Mouse (Mus musculus) erythroblast, embryonic 14.5 days (primary cell): ENCODE measurements around the gene Utp11. TPM values are rescaled to one million over a fixed set of nuclear protein-coding genes. Genes with fewer than 3 reads are reported as not detected.

Experiments
- H3K27me3 ChIP-seq: 2 replicates; pipeline ENCODE4 v1.6.1; 2012; ENCODE audit warnings: inconsistent platforms; ENCODE audit not compliant: control insufficient read depth
- H3K36me3 ChIP-seq: 2 replicates; pipeline ENCODE4 v1.6.1; 2012; ENCODE audit warnings: mild to moderate bottlenecking, inconsistent platforms; ENCODE audit not compliant: control insufficient read depth
- H3K4me1 ChIP-seq: 2 replicates; pipeline ENCODE4 v1.6.1; 2012; ENCODE audit warnings: inconsistent platforms; ENCODE audit not compliant: control insufficient read depth
- H3K4me3 ChIP-seq: replicated peaks from 2 replicates; pipeline ENCODE3; 2012; ENCODE audit warnings: moderate library complexity, mild to moderate bottlenecking, inconsistent platforms
- H3K9me3 ChIP-seq: 2 replicates; pipeline ENCODE4 v1.6.1; 2012; ENCODE audit warnings: low read length, inconsistent platforms, mixed read lengths; ENCODE audit not compliant: control insufficient read depth
- GATA1 ChIP-seq: IDR thresholded peaks from 2 replicates; pipeline ENCODE4 v1.6.1; 2012; ENCODE audit warnings: low read length, inconsistent platforms, mixed read lengths
- TAL1 ChIP-seq: IDR thresholded peaks from 3 replicates; pipeline ENCODE4 v1.6.1; 2012; ENCODE audit warnings: low read length, inconsistent platforms, mixed read lengths
- polyA plus RNA-seq: library from polyadenylated mRNA; stranded (reverse); fragments of >175 nt; gene quantifications from 2 replicates; pipeline ENCODE4 v1.2.3, GENCODE M21; 2012

Gene Utp11
- polyA plus RNA-seq, 1 experiment = 0.50 TPM

DNA sequence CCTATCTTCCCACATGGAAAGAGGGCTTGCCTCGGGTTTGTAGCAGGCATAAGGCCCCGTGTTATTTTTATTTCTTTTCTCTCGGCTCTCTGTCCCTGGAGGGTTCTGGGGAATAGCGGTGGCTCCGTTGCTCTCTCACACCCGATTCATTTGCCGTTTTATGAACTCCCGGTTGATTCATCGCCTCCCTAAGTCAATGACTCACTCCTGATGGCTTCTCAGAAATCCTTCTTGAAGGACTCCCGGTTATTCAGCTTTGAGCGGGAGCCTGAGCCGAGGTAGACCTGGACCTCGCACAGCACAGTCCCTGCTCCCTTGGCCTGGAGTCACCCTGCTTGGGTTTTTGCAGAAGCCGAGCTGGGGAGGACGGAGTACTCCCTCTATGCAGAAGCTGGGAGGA lies 28.8 kb downstream of the Utp11 start:
- TF ChIP-seq GATA1 = no peak
- TF ChIP-seq TAL1 = no peak
- Histone ChIP-seq H3K27me3 (peaks cover 88% of the 10 kb centered on the region), H3K4me1 (no peaks in the 10 kb centered on the region), H3K36me3 (no peaks in the 10 kb centered on the region), H3K9me3 (peaks cover 2% of the 10 kb centered on the region; the same call in 1 of the 2 replicates), H3K4me3 (no peak overlapping the region)

DNA sequence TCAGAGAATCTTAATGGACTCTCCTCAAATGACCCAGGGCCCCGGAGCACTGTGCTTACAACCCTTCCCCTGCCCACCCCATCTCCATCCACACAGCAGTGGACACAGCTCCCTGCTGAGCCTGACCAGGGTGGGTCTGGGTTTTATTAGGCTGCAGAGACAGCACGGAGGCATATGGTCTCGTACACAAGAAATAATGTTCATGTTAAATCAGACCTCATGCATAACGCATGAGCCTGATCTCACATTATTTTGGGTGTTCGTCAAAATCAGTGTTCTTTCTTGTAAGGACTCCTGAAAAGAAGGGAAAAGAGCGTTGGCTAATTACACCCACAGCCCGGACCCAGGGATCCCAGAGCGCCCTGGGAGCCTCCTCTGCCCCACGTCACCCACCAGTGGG lies 29.2 kb downstream of the Utp11 start:
- H3K36me3 ChIP-seq = no peaks in the 10 kb centered on the region
- no peak for TF ChIP-seq GATA1
- no peak for TF ChIP-seq TAL1
- H3K27me3 ChIP-seq = peaks cover 90% of the 10 kb centered on the region
- peaks cover 4% of the 10 kb centered on the region; the same call in 1 of the 2 replicates for H3K9me3 ChIP-seq
- no peak overlapping the region for H3K4me3 ChIP-seq
- no peaks in the 10 kb centered on the region for H3K4me1 ChIP-seq

DNA sequence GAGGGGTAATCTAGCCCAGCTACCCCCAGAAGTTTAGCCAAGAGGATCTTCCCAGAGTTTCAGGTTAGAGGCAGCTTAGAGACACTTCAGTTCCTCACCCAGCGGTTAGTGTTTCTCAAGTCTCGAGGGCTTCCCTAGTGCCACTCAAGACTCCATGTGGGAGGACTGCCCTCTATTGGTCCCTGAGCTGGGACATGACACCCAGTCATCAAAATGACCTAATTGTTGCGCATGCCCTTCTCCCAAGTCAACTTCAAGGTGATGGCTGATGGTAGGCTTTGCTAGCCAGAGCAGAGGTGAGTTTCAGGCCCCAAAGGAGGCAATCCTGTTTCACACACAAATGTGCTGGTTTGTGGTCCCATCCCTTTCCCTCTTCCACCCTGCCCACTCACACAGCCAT lies 30.4 kb downstream of the Utp11 start:
- Histone ChIP-seq H3K9me3 (peaks cover 11% of the 10 kb centered on the region), H3K4me1 (peaks cover 5% of the 10 kb centered on the region), H3K36me3 (no peaks in the 10 kb centered on the region), H3K27me3 (peaks cover 91% of the 10 kb centered on the region), H3K4me3 (no peak overlapping the region)
- TF ChIP-seq TAL1 = no peak

DNA sequence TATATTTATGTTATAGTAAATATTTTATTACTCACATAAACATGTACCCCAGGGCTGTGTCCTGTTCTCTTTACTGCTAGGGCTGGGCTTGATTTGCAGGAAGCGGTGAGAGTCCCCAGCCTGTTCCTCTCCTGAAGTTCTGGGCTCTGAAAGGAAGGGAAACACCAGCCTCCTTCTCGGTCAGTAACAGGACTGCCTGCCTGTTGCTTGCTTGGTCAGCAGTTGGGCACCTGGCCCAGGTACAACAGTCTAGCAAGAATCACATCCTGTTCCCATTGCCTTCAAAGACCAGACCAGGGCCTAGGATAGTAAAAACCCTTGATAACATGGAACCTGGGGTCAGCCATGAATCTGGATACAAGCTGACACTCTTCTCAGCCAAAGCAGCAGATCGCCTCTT lies 32.8 kb downstream of the Utp11 start:
- TF ChIP-seq TAL1 = no peak
- no peak for TF ChIP-seq GATA1
- Histone ChIP-seq H3K9me3 (peaks cover 23% of the 10 kb centered on the region), H3K36me3 (no peaks in the 10 kb centered on the region), H3K4me1 (peaks cover 18% of the 10 kb centered on the region), H3K27me3 (peaks cover 95% of the 10 kb centered on the region), H3K4me3 (no peak overlapping the region)

DNA sequence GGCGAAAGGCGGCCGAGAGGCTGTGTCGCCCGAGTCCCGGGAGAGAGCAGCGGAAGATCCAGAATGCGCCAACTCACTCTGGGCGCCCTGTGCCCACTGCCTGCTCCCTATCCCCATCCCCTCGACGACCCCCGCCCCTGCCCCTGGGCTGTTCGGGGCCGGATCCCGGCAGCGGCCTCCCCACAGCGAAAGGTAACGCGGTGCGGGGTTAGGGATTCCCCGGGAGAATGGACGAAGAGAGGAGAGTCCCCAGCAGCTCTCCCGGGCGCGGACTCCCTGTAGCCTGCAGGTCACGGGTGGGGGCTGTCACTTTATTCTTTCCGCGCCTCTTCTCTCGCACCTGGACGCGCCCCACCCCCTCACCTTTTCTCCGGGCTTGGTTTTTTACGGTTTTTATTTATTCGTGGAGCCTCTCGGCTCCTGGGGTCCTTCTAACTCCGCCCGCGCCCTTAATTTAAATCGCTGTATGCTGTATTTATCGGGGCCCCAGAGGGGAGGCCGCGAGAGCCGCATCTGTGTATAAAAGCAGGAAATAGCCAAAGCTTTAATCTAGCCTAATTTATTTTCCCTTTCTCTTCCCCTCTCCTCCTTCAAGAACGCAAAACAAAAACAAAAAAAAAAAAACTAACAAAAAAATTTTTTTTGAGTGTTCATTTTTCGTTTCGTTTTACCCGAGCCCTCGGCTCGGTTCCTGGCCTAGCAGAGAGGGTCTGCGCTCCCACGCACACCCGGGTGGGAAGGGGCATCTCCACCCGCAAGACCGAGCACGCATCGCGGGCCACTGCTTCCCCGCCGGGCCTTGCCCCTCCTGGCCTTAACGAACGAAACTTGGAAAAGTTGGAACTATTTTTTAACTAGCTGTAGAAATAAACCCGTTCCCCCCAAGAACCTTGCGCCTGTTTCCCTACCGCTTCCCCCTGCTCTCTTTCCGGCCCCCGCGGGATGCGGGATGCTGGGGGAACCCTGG lies 33.9 kb downstream of the Utp11 start:
- TF ChIP-seq GATA1 (no peak), TAL1 (no peak)
- H3K4me1 ChIP-seq = peaks cover 18% of the 10 kb centered on the region
- H3K36me3 ChIP-seq = no peaks in the 10 kb centered on the region
- H3K9me3 ChIP-seq = peaks cover 23% of the 10 kb centered on the region
- H3K27me3 ChIP-seq = peaks cover 100% of the 10 kb centered on the region
- no peak overlapping the region for H3K4me3 ChIP-seq

DNA sequence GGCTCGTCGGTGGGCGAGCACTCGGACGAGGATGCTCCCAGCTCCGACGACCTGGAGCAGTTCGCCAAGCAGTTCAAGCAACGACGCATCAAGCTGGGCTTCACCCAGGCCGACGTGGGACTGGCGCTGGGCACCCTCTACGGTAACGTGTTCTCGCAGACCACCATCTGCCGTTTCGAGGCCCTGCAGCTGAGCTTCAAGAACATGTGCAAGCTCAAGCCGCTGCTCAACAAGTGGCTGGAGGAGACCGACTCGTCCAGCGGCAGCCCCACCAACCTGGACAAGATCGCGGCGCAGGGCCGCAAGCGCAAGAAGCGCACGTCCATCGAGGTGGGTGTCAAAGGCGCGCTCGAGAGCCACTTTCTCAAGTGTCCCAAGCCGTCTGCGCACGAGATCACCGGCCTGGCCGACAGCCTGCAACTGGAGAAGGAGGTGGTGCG lies 35.0 kb downstream of the Utp11 start:
- Histone ChIP-seq H3K9me3 (peaks cover 23% of the 10 kb centered on the region), H3K4me3 (no peak overlapping the region), H3K36me3 (no peaks in the 10 kb centered on the region), H3K4me1 (peaks cover 18% of the 10 kb centered on the region), H3K27me3 (peaks cover 100% of the 10 kb centered on the region)
- no peak for TF ChIP-seq TAL1
- no peak for TF ChIP-seq GATA1

DNA sequence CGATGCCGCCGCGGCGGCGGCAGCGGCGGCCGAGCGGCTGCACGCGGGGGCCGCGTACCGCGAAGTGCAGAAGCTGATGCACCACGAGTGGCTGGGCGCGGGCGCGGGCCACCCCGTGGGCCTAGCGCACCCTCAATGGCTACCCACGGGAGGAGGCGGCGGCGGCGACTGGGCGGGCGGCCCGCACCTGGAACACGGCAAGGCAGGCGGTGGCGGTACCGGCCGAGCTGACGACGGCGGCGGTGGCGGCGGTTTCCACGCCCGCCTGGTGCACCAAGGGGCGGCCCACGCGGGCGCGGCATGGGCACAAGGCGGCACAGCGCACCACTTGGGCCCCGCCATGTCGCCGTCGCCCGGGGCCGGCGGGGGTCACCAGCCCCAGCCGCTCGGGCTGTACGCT lies 35.6 kb downstream of the Utp11 start:
- Histone ChIP-seq H3K4me3 (peak overlapping the region; percentile 30), H3K27me3 (peaks cover 100% of the 10 kb centered on the region), H3K9me3 (peaks cover 23% of the 10 kb centered on the region), H3K4me1 (peaks cover 18% of the 10 kb centered on the region), H3K36me3 (no peaks in the 10 kb centered on the region)
- TF ChIP-seq TAL1 = no peak
- TF ChIP-seq GATA1 = no peak

DNA sequence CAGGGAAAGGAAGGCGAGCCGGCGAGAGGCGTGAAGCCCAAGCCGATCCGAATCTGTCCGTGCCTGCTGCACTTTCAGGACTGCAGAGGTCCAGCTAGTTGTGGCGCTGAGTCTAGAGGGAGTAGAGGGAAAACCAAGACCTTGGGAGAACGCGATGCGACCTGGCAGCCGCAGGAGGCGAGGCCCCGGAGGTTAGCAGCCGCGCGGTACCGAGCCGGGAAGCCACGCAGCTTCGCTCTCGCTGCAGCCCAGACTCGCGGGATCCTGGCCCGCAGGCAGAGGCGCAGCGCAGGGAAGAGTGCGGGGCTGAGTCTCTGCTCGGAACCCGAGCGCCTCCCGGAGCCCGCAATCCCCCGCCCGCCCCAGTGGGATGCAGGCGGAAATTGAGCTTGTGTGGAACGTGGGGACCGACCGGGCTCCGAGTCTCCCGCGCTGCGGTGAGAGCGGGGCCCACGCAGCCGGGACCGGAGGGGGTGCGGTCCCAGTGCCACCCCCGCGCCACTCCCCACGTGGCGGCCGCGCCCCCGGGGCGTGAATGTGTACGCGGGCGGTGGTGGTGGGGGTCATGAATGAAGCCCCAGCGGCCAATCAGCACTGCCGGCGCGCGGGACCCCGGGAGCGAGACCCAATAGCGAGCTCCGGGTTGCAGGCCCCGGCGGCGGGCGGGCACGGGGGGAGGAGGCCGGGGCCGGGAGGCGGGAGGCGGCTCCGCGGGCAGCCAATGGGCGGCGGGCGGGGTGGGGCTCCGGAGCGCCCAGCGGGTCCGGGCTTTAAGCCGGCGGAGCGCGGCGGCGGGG lies 36.3 kb downstream of the Utp11 start:
- H3K9me3 ChIP-seq = peaks cover 23% of the 10 kb centered on the region
- TF ChIP-seq GATA1 (no peak), TAL1 (no peak)
- peaks cover 18% of the 10 kb centered on the region for H3K4me1 ChIP-seq
- H3K4me3 ChIP-seq = peak overlapping the region; percentile 44
- H3K36me3 ChIP-seq = no peaks in the 10 kb centered on the region
- H3K27me3 ChIP-seq = peaks cover 100% of the 10 kb centered on the region

DNA sequence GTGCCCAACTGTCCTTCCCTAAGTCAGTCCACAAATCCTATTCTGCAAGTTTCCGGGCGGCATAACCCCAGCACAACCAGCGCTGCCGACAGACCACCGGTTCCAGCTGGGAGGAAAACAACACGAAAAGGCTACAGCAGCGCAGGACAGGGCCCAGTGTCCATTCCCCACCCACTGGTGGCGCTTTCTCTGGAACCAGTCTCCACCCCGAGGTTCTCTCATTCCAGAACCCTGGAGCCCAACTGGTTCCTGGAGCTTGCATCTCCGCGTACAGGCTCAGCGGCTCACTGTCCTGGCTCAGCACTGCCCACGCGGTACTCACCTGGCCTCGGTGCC lies 36.9 kb downstream of the Utp11 start, which contains the start of gene Pou3f1:
Pou3f1 (plus strand) TSS at position 290 of the 336 bp plus-strand sequence.
- peaks cover 23% of the 10 kb centered on the region for H3K9me3 ChIP-seq
- no peaks in the 10 kb centered on the region for H3K36me3 ChIP-seq
- peaks cover 100% of the 10 kb centered on the region for H3K27me3 ChIP-seq
- H3K4me1 ChIP-seq = peaks cover 18% of the 10 kb centered on the region
- TF ChIP-seq TAL1 = no peak
- no peak for TF ChIP-seq GATA1
- H3K4me3 ChIP-seq = peak within 1 kb of the TSS; percentile 44
